Mouse (Mus musculus) adrenal gland, postnatal 14 days (tissue): Measurements from ENCODE around the gene Mettl11b. TPM values are rescaled to one million over a fixed set of nuclear protein-coding genes. Genes with fewer than 3 reads are reported as not detected.
"Not testable (repeated sequence)": the region's sequence is repeated elsewhere in the genome, so short reads cannot be mapped to it uniquely, and the experiment has no call there.

Experiments used
- DNase-seq: peaks from one replicate; pipeline ENCODE4 v3.0.0; 2021; ENCODE audit warnings: mixed read lengths
- long read RNA-seq, 2 experiments: library from polyadenylated mRNA; stranded (forward); transcript quantifications; one replicate each; pipeline ENCODE4 v2.0.0; 2021
- total RNA-seq: library from RNA; stranded (reverse); gene quantifications from 2 replicates; pipeline ENCODE4 v1.2.3, GENCODE M21; 2021

Gene Mettl11b
- total RNA-seq: not detected in 2 replicates
- long read RNA-seq, experiment 1: 0 reads
- long read RNA-seq, experiment 2: 0 reads

- no peak for DNase-seq
These were observed at the start of gene Mettl11b for GRCm38 (mm10) chr1:163725106-163725759. Mettl11b (minus strand) TSS chr1:163725232.

DNA sequence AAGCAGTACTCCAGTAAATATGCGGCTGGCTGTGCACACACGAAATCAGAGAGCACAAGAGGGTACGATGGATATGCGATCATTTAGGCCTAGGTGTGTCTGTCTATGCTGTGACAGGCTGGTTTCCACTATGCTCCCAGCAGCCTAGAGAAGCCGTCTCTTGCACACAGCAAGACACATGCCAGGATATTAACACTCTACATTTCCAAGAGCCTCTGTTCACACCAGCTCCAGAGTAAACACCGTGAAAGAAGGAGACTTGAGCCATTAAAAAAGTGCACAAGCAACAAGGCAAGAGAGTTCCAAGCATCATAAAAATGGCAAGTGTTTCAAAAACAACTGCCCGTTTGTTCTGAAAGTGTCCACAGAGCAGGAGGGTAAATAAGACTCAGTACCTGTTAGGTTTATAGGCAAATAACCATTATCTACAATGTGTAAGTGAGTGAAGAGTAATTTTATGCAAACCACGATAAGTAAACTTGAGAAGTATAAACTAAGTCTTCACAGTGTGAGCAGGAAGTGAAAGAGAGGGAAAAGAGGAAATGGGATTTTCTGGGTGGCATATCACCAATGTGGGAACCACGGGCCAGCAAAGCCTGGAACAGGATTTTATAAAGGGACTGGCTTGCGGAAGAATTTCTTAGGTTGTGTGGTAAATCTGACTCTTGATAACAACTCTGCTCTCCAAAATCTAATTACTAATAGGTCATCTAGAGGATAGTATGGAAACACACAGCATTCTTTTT lies 32.6 kb upstream of the Mettl11b start:
- no peak for DNase-seq

- DNase-seq: no peak
These were observed 26.4 kb upstream of the Mettl11b start for GRCm38 (mm10) chr1:163751360-163751992.

- no peak for DNase-seq
These were observed 12.2 kb upstream of the Mettl11b start for GRCm38 (mm10) chr1:163737239-163737533.

- DNase-seq: no peak
These were observed 11.6 kb upstream of the Mettl11b start for GRCm38 (mm10) chr1:163736441-163737238.

DNA sequence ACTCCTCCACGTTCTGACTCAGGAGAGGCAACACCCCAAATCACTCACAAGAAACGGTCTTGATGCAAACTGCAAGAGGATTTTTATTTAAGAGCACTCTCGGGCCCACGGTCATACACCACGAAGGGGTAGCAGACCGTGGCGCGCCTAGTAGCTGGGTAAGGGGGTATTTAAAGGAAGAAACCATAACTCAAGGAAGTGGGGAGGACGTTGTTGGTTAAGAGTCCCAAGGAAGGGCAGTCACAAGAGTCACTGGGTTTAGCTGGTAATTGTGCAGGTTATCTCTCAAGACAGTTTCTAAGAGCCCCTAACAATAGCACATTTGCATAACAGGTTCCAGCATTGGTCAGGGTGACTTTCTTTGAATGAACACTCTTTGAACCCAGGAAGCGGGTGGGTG lies 6.1 kb upstream of the Mettl11b start:
- not testable (repeated sequence) for DNase-seq

- no peak for DNase-seq
These were observed 1.1 kb downstream of the Mettl11b start for GRCm38 (mm10) chr1:163723913-163724312.

GRCm38 (mm10) chr1:163708618-163709017 lies 16.4 kb downstream of the Mettl11b start:
- DNase-seq: no peak

DNA sequence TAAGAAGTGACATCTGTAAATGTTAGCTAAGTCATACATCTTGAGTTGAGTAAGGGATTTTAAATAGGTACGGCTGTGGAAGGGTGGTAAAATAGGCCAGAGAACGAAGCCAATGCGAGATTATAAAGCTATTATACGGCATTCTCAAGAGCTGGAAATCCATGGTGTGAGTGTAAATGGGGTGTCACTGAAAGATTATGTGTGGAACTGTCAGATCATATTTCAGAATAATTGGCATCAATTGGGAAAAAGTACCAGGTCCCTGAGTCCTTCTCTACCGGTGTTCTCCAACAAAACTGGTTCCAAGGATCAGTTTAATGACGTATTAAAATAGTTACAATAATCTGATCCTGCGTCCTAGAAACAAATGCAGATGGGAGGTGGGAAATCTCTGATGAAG lies 24.5 kb downstream of the Mettl11b start:
- DNase-seq: no peak

- no peak for DNase-seq
These were observed 25.3 kb downstream of the Mettl11b start for GRCm38 (mm10) chr1:163699702-163700101.

GRCm38 (mm10) chr1:163691860-163692259 lies 33.2 kb downstream of the Mettl11b start:
- no peak for DNase-seq

DNA sequence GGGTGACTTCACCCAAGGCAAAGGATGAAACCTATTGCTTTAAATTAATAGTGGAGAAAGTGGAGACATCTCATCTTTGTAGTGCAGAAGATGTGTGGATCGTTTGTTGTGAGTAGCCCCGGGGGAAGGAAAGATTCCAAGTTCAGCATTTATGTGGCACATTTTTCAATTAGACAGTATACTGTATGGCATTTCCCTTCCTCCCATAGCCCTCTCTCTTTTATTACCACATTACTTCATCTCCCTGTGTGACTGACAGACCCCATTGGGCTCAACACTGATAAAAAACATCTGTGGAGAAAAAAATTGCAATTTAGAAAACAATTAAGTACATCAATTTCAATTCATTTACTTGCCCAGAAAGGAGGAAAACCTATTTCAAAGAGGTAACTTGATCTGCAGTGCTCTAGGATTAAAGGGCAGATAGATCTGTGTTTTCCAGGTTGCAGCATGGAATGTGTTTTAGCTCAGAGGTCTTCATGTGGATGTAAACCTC lies 42.0 kb downstream of the Mettl11b start:
- DNase-seq: no peak

GRCm38 (mm10) chr1:163682127-163682526 lies 42.9 kb downstream of the Mettl11b start:
- no peak for DNase-seq

- DNase-seq: no peak
These were observed 52.2 kb downstream of the Mettl11b start for GRCm38 (mm10) chr1:163672866-163673265.

DNA sequence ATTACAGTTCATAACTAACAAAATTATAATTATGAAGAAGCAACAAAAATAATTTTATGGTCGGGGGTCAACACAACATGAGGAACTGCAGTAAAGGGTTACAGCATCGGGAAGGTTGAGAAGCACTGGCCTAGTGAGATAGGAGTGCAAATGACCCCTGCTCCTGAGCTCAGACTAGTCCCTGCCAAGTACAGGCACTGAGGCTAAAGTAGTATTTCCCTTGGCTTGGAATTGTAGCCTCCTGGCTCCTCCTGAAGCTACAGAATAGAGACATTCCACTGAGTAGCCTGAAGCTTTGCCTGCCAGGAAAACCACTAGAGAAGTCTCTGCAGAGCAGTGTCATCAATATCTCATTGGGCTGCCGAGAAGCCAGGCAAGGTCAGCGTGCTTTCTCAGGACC lies 53.7 kb downstream of the Mettl11b start:
- peak; percentile 7 for DNase-seq

GRCm38 (mm10) chr1:163670702-163671101 lies 54.3 kb downstream of the Mettl11b start:
- no peak for DNase-seq

DNA sequence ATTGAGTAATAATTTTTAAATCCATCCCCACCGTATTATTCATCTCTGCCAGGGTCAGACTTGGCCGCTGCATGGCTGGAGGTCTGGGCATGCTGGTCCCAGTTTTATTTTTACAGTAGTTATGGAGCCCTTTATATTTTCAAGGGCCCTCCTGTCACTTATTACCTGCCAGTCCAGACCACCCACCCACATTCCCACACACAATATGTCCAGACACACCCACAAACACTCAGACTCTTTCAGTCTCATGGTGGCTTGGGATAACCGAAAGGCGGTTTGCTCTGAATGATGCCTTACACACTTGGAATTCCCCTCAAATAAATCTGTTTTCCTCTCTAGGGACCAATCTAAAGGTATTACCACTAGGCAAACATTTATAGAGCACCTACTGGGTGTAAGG lies 55.1 kb downstream of the Mettl11b start:
- DNase-seq: no peak

DNA sequence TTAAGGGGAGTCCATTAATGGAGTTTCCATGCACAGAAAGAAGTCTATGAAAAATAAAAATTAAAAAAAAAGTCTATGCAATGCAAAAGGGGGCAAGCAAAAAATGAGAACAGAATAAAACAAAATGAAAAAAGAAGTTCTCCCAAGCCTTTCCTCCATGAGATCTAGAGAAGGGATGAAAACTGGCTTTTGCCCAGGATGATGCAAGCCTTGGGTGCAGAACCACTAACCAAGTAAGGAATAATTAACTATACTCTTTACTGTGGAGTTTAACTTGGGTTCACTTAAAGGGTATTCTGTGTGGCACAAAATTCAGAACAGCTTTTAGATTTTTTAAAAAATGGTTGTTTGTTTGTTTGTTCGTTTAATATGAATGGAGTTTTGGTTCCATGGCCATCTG lies 62.6 kb downstream of the Mettl11b start:
- no peak for DNase-seq

GRCm38 (mm10) chr1:163658535-163658928 lies 66.5 kb downstream of the Mettl11b start:
- no peak for DNase-seq

DNA sequence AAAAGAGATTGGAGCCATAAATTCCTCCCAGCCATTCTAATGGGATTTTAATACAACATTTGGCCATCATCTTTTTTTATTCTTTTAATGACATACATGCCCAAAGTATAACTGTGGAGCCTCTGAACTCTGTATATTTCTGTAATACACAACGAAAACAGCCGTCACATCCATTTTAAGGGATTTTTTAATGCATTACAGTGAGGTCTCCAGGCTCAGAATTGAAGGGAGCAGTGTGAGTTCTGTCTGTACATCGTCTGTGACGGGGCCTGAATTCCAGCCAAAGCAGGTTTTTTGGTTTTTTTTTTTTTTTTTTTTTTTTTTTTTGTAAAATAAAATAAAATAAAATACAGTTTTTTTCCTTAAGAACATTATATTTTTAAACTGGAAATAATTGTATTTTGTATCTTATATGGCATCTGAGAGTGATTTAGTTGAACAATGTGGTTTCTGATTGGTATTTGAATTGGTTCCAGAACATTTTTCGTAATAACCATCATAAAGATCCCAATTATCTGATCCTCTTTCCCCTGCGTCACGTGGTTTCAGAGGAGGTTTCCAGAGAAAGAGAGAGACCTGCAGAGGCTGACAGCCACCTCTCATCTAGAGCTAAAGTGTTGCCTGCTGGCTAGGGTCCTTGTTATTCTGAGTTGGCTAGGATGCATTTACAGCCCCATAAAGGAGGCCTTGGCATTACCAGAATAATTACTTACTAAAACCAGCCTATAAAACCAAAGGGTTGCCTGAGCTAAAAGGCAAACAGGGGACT lies 67.1 kb downstream of the Mettl11b start:
- DNase-seq: no peak

DNA sequence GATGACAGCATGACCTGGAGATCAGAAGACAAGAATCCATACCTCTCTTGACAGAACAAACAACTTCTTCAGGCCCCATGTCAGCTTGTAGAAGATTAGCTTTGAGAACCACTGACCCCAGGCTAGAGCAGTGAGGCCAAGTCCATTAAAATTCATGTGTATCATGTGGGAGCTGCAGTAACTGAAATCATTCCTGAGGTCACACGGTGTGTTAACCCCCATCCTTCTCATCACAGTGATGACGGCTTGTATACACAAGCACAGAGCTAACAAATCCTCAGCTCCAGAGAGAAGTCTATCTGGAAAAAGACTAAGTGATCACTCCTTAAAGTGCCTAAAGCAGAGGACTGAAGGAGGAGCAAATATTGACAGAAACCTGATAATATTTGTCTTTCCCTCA lies 68.0 kb downstream of the Mettl11b start:
- no peak for DNase-seq

GRCm38 (mm10) chr1:163656432-163656831 lies 68.6 kb downstream of the Mettl11b start:
- no peak for DNase-seq
